Mouse (Mus musculus): ENCODE results near the gene Slc12a3. TPM values are rescaled to one million over a fixed set of nuclear protein-coding genes. Genes with fewer than 3 reads are reported as not detected.

The Slc12a3 gene
- polyA plus RNA-seq, 1 experiment, result 1.4 TPM

GRCm38 (mm10) chr8:94390429-94390828 is 61.4 kb downstream of the Slc12a3 start:
- Histone ChIP-seq H3K4me1 (ENCODE audit: control insufficient read depth, insufficient read depth, low read length) (peaks cover 4% of the 10 kb centered on the region), H3K4me3 (ENCODE audit: control insufficient read depth, low read depth, low read length) (no peak overlapping the region), H3K36me3 (ENCODE audit: control insufficient read depth, insufficient read depth, low read length) (peaks cover 5% of the 10 kb centered on the region), H3K27ac (ENCODE audit: control insufficient read depth, insufficient read depth, low read depth, low read length) (no peak overlapping the region), H3K27me3 (ENCODE audit: control insufficient read depth, insufficient read depth, low read length) (no peaks in the 10 kb centered on the region)
- no peak for TF ChIP-seq CTCF (IDR thresholded peaks at IDR 0.05; ENCODE audit: control insufficient read depth, insufficient read depth, insufficient replicate concordance, low read depth, low read length)
- no peak for TF ChIP-seq POLR2A (IDR thresholded peaks at IDR 0.05; ENCODE audit: control insufficient read depth, low read depth, low read length)

GRCm38 (mm10) chr8:94390910-94391309 is 61.9 kb downstream of the Slc12a3 start:
- no peaks in the 10 kb centered on the region for H3K27me3 ChIP-seq (ENCODE audit: control insufficient read depth, insufficient read depth, low read length)
- TF ChIP-seq CTCF (IDR thresholded peaks at IDR 0.05; ENCODE audit: control insufficient read depth, insufficient read depth, insufficient replicate concordance, low read depth, low read length), result no peak

GRCm38 (mm10) chr8:94392147-94392546 is 63.1 kb downstream of the Slc12a3 start:
- Histone ChIP-seq H3K27ac (ENCODE audit: control insufficient read depth, insufficient read depth, low read depth, low read length) (no peak overlapping the region), H3K36me3 (ENCODE audit: control insufficient read depth, insufficient read depth, low read length) (peaks cover 5% of the 10 kb centered on the region), H3K4me3 (ENCODE audit: control insufficient read depth, low read depth, low read length) (no peak overlapping the region), H3K4me1 (ENCODE audit: control insufficient read depth, insufficient read depth, low read length) (peaks cover 4% of the 10 kb centered on the region), H3K27me3 (ENCODE audit: control insufficient read depth, insufficient read depth, low read length) (no peaks in the 10 kb centered on the region)
- no peak for TF ChIP-seq POLR2A (IDR thresholded peaks at IDR 0.05; ENCODE audit: control insufficient read depth, low read depth, low read length)
- TF ChIP-seq CTCF (IDR thresholded peaks at IDR 0.05; ENCODE audit: control insufficient read depth, insufficient read depth, insufficient replicate concordance, low read depth, low read length), result peak; percentile 23; the same call in 1 of the 2 replicates

More at GRCm38 (mm10) chr8:94390910-94391309, 61.9 kb downstream of the Slc12a3 start:
- H3K4me1 ChIP-seq (ENCODE audit: control insufficient read depth, insufficient read depth, low read length), result peaks cover 4% of the 10 kb centered on the region
- no peak overlapping the region for H3K27ac ChIP-seq (ENCODE audit: control insufficient read depth, insufficient read depth, low read depth, low read length)
- H3K4me3 ChIP-seq (ENCODE audit: control insufficient read depth, low read depth, low read length), result no peak overlapping the region
- peaks cover 5% of the 10 kb centered on the region for H3K36me3 ChIP-seq (ENCODE audit: control insufficient read depth, insufficient read depth, low read length)

- Histone ChIP-seq H3K27ac (ENCODE audit: control insufficient read depth, insufficient read depth, low read depth, low read length) (no peak overlapping the region), H3K36me3 (ENCODE audit: control insufficient read depth, insufficient read depth, low read length) (peaks cover 5% of the 10 kb centered on the region), H3K4me1 (ENCODE audit: control insufficient read depth, insufficient read depth, low read length) (peaks cover 2% of the 10 kb centered on the region), H3K27me3 (ENCODE audit: control insufficient read depth, insufficient read depth, low read length) (no peaks in the 10 kb centered on the region), H3K4me3 (ENCODE audit: control insufficient read depth, low read depth, low read length) (no peak overlapping the region)
- TF ChIP-seq CTCF (IDR thresholded peaks at IDR 0.05; ENCODE audit: control insufficient read depth, insufficient read depth, insufficient replicate concordance, low read depth, low read length) (no peak), POLR2A (IDR thresholded peaks at IDR 0.05; ENCODE audit: control insufficient read depth, low read depth, low read length) (no peak)
These were observed 63.6 kb downstream of the Slc12a3 start for GRCm38 (mm10) chr8:94392648-94393047.

GRCm38 (mm10) chr8:94395851-94396540 is 67.0 kb downstream of the Slc12a3 start:
- TF ChIP-seq POLR2A (IDR thresholded peaks at IDR 0.05; ENCODE audit: control insufficient read depth, low read depth, low read length) (no peak), CTCF (IDR thresholded peaks at IDR 0.05; ENCODE audit: control insufficient read depth, insufficient read depth, insufficient replicate concordance, low read depth, low read length) (no peak)
- peaks cover 3% of the 10 kb centered on the region for H3K36me3 ChIP-seq (ENCODE audit: control insufficient read depth, insufficient read depth, low read length)
- no peak overlapping the region for H3K27ac ChIP-seq (ENCODE audit: control insufficient read depth, insufficient read depth, low read depth, low read length)
- no peaks in the 10 kb centered on the region for H3K27me3 ChIP-seq (ENCODE audit: control insufficient read depth, insufficient read depth, low read length)
- H3K4me3 ChIP-seq (ENCODE audit: control insufficient read depth, low read depth, low read length), result no peak overlapping the region
- H3K4me1 ChIP-seq (ENCODE audit: control insufficient read depth, insufficient read depth, low read length), result no peaks in the 10 kb centered on the region

GRCm38 (mm10) chr8:94396964-94397657 is 68.1 kb downstream of the Slc12a3 start:
- Histone ChIP-seq H3K27me3 (ENCODE audit: control insufficient read depth, insufficient read depth, low read length) (no peaks in the 10 kb centered on the region), H3K27ac (ENCODE audit: control insufficient read depth, insufficient read depth, low read depth, low read length) (no peak overlapping the region), H3K4me1 (ENCODE audit: control insufficient read depth, insufficient read depth, low read length) (no peaks in the 10 kb centered on the region), H3K36me3 (ENCODE audit: control insufficient read depth, insufficient read depth, low read length) (peaks cover 2% of the 10 kb centered on the region), H3K4me3 (ENCODE audit: control insufficient read depth, low read depth, low read length) (no peak overlapping the region)
- TF ChIP-seq CTCF (IDR thresholded peaks at IDR 0.05; ENCODE audit: control insufficient read depth, insufficient read depth, insufficient replicate concordance, low read depth, low read length), result peak; percentile 65; the same call in 1 of the 2 replicates
- TF ChIP-seq POLR2A (IDR thresholded peaks at IDR 0.05; ENCODE audit: control insufficient read depth, low read depth, low read length), result no peak

- TF ChIP-seq CTCF (IDR thresholded peaks at IDR 0.05; ENCODE audit: control insufficient read depth, insufficient read depth, insufficient replicate concordance, low read depth, low read length) (no peak), POLR2A (IDR thresholded peaks at IDR 0.05; ENCODE audit: control insufficient read depth, low read depth, low read length) (no peak)
- Histone ChIP-seq H3K36me3 (ENCODE audit: control insufficient read depth, insufficient read depth, low read length) (peaks cover 1% of the 10 kb centered on the region), H3K4me1 (ENCODE audit: control insufficient read depth, insufficient read depth, low read length) (no peaks in the 10 kb centered on the region), H3K27me3 (ENCODE audit: control insufficient read depth, insufficient read depth, low read length) (no peaks in the 10 kb centered on the region), H3K4me3 (ENCODE audit: control insufficient read depth, low read depth, low read length) (no peak overlapping the region), H3K27ac (ENCODE audit: control insufficient read depth, insufficient read depth, low read depth, low read length) (no peak overlapping the region)
These were observed 69.6 kb downstream of the Slc12a3 start for GRCm38 (mm10) chr8:94398587-94398986.

All from testis, adult 2 months (tissue).